Mouse (Mus musculus) CH12.LX (cell line): ENCODE results near the gene Olfr1251. TPM values are rescaled to one million over a fixed set of nuclear protein-coding genes. Genes with fewer than 3 reads are reported as not detected.

ENCODE experiments used
- DNase-seq: peaks from one replicate; pipeline ENCODE4 v3.0.0-alpha.2; 2013; ENCODE audit errors: extremely low read depth
- H3K27ac ChIP-seq: 2 replicates; pipeline ENCODE4 v1.5.1; 2012; ENCODE audit warnings: low read depth, mild to moderate bottlenecking, control low read depth, moderate library complexity; ENCODE audit not compliant: insufficient read depth
- H3K27me3 ChIP-seq: replicated peaks from 2 replicates; pipeline ENCODE3; 2012; ENCODE audit warnings: inconsistent platforms
- H3K36me3 ChIP-seq, 2 experiments: replicated peaks in 1 of 2; 2 replicates each; pipeline versions ENCODE3 to v1.6.1; 2012; ENCODE audit warnings: inconsistent platforms in 1 of 2, low read length in 1 of 2, mild to moderate bottlenecking in 1 of 2, mixed read lengths in 1 of 2, moderate library complexity in 1 of 2; ENCODE audit not compliant: control insufficient read depth in 1 of 2, insufficient read depth in 1 of 2
- H3K4me1 ChIP-seq, 2 experiments: 2 replicates each; pipeline ENCODE4 v1.6.1; 2012; ENCODE audit warnings: inconsistent platforms in 1 of 2, moderate library complexity in 1 of 2; ENCODE audit not compliant: insufficient read depth in 2 of 2, control insufficient read depth in 1 of 2
- H3K4me2 ChIP-seq: 2 replicates; pipeline ENCODE4 v1.6.1; 2012; ENCODE audit warnings: low read depth, mild to moderate bottlenecking, control low read depth; ENCODE audit not compliant: poor library complexity, insufficient read depth, severe bottlenecking
- H3K4me3 ChIP-seq, 3 experiments: fragments of 150-350 bp in 1 of 3; sonication (generic) in 1 of 3; replicated peaks in 1 of 3; 2 replicates each; pipeline versions ENCODE3 to v1.5.1; 2011 to 2012; ENCODE audit warnings: low read depth in 2 of 3, low read length in 2 of 3, mild to moderate bottlenecking in 2 of 3, moderate library complexity in 2 of 3, control low read depth in 1 of 3, improper control_type of control experiment in 1 of 3, inconsistent platforms in 1 of 3, mixed read lengths in 1 of 3; ENCODE audit not compliant: poor library complexity in 1 of 3
- H3K79me2 ChIP-seq: replicated peaks from 2 replicates; pipeline ENCODE4 v1.6.1; 2012; ENCODE audit warnings: mild to moderate bottlenecking, moderate library complexity; ENCODE audit not compliant: control insufficient read depth, poor library complexity, insufficient read depth, severe bottlenecking; ENCODE audit errors: extremely low read depth
- H3K9ac ChIP-seq: 2 replicates; pipeline ENCODE4 v1.6.1; 2012; ENCODE audit warnings: low read depth, mild to moderate bottlenecking, control low read depth, moderate library complexity; ENCODE audit not compliant: insufficient read depth
- H3K9me3 ChIP-seq: replicated peaks from 2 replicates; pipeline ENCODE3; 2012; ENCODE audit warnings: low read length, inconsistent platforms, mixed read lengths
- BHLHE40 ChIP-seq: IDR thresholded peaks from 2 replicates; pipeline ENCODE4 v1.6.1; 2011; ENCODE audit warnings: mild to moderate bottlenecking, low read depth, low read length, improper control_type of control experiment
- CHD1 ChIP-seq: IDR thresholded peaks from 2 replicates; pipeline ENCODE4 v1.6.1; 2012; ENCODE audit warnings: low read depth, low read length, improper control_type of control experiment, inconsistent platforms
- CHD2 ChIP-seq: IDR thresholded peaks from 2 replicates; pipeline ENCODE4 v1.6.1; 2011; ENCODE audit warnings: low read length, improper control_type of control experiment
- CTCF ChIP-seq, 2 experiments: IDR thresholded peaks in 1 of 2; conservative IDR thresholded peaks in 1 of 2; 2 replicates each; pipeline ENCODE4 v1.5.1; 2011 to 2012; ENCODE audit warnings: low read depth in 2 of 2, low read length in 2 of 2, improper control_type of control experiment in 1 of 2, inconsistent platforms in 1 of 2, mild to moderate bottlenecking in 1 of 2, moderate library complexity in 1 of 2
- ETS1 ChIP-seq: conservative IDR thresholded peaks from 2 replicates; pipeline ENCODE4 v1.6.1; 2012; ENCODE audit warnings: low read depth, mild to moderate bottlenecking, inconsistent platforms, low read length, improper control_type of control experiment, moderate library complexity
- HCFC1 ChIP-seq: IDR thresholded peaks from 2 replicates; pipeline ENCODE4 v1.6.1; 2012; ENCODE audit warnings: low read depth, mild to moderate bottlenecking, inconsistent platforms, low read length, improper control_type of control experiment
- IRF4 ChIP-seq: IDR thresholded peaks from 2 replicates; pipeline ENCODE4 v1.6.1; 2014; ENCODE audit warnings: low read depth, mild to moderate bottlenecking, inconsistent platforms, low read length, improper control_type of control experiment
- MAX ChIP-seq: IDR thresholded peaks from 2 replicates; pipeline ENCODE4 v1.6.1; 2011; ENCODE audit warnings: low read length, improper control_type of control experiment
- MEF2A ChIP-seq: IDR thresholded peaks from 2 replicates; pipeline ENCODE4 v1.6.1; 2014; ENCODE audit warnings: low read depth, mild to moderate bottlenecking, inconsistent platforms, low read length, improper control_type of control experiment, borderline replicate concordance
- MXI1 ChIP-seq: IDR thresholded peaks from 2 replicates; pipeline ENCODE4 v1.6.1; 2011; ENCODE audit warnings: mild to moderate bottlenecking, low read depth, low read length, improper control_type of control experiment
- MYC ChIP-seq: IDR thresholded peaks from 2 replicates; pipeline ENCODE4 v1.6.1; 2011; ENCODE audit warnings: low read depth, mild to moderate bottlenecking, improper control_type of control experiment, low read length
- NELFE ChIP-seq: IDR thresholded peaks from 2 replicates; pipeline ENCODE4 v1.6.1; 2011; ENCODE audit warnings: low read depth, low read length, improper control_type of control experiment
- POLR2A ChIP-seq: IDR thresholded peaks from 2 replicates; pipeline ENCODE4 v1.6.1; 2011; ENCODE audit warnings: low read depth, mild to moderate bottlenecking, improper control_type of control experiment, low read length
- RAD21 ChIP-seq: IDR thresholded peaks from 2 replicates; pipeline ENCODE4 v1.6.1; 2011; ENCODE audit warnings: low read depth, mild to moderate bottlenecking, low read length, improper control_type of control experiment, moderate library complexity
- RCOR1 ChIP-seq: conservative IDR thresholded peaks from 2 replicates; pipeline ENCODE4 v1.6.1; 2012; ENCODE audit warnings: low read depth, mild to moderate bottlenecking, inconsistent platforms, low read length, improper control_type of control experiment
- SIN3A ChIP-seq: IDR thresholded peaks from 2 replicates; pipeline ENCODE4 v1.6.1; 2012; ENCODE audit warnings: low read length, improper control_type of control experiment, inconsistent platforms
- UBTF ChIP-seq: IDR thresholded peaks from 2 replicates; pipeline ENCODE4 v1.6.1; 2012; ENCODE audit warnings: low read depth, mild to moderate bottlenecking, inconsistent platforms, low read length, improper control_type of control experiment, moderate library complexity
- ZC3H11A ChIP-seq: IDR thresholded peaks from 2 replicates; pipeline ENCODE4 v1.6.1; 2012; ENCODE audit warnings: low read depth, mild to moderate bottlenecking, inconsistent platforms, low read length, improper control_type of control experiment
- dilution Hi-C: fragments of 300-500 bp; cut with MboI; formaldehyde crosslinking; loops from 2 replicates; pipeline ENCODE4 v1.14.3; 2020; ENCODE audit warnings: low sequenced_read_pairs; ENCODE audit not compliant: extremely low pct_unique_long_range_greater_than_20kb, extremely low pct_ligation_motif_present
- in situ Hi-C: fragments of 300-500 bp; cut with MboI; formaldehyde crosslinking; loops from 3 replicates; pipeline ENCODE4 v1.14.3; 2019; ENCODE audit warnings: low sequenced_read_pairs, low pct_ligation_motif_present, low pct_unique_long_range_greater_than_20kb, mixed read lengths
- polyA plus RNA-seq: library from polyadenylated mRNA; unstranded; fragments of >175 nt; gene quantifications from 2 replicates; pipeline ENCODE4 v1.2.1, GENCODE M21; 2012; ENCODE audit warnings: low read depth; ENCODE audit not compliant: insufficient read length
- total RNA-seq, 2 experiments: library from RNA; depleted of rRNA; stranded (reverse); fragments of 300-350 nt in 1 of 2; fragments of >200 nt in 1 of 2; gene quantifications; 2 replicates each; pipeline ENCODE4 v1.2.3; 2012 to 2014

The Olfr1251 gene
- total RNA-seq (2012; rRNA removed) (not detected in 2 replicates), total RNA-seq (2014; rRNA removed) (not detected in 2 replicates), polyA plus RNA-seq (not detected in 2 replicates)

- dilution Hi-C loops (no loop called here), in situ Hi-C loops (no loop called here)
- no peaks in the 10 kb centered on the region for H3K9me3 ChIP-seq
- no peaks in the 10 kb centered on the region for H3K4me1 ChIP-seq
- DNase-seq = no peak
- H3K27ac ChIP-seq = no peak within 1 kb of the TSS
- H3K4me3 ChIP-seq = no peak within 1 kb of the TSS
- H3K27me3 ChIP-seq = no peaks in the 10 kb centered on the region
- TF ChIP-seq MXI1 (no peak), POLR2A (no peak), ETS1 (no peak), MEF2A (no peak), ZC3H11A (no peak), UBTF (no peak), CHD1 (no peak), NELFE (no peak), RAD21 (no peak), MYC (no peak), BHLHE40 (no peak), SIN3A (no peak), IRF4 (no peak), CHD2 (no peak), MAX (no peak)
- no peak within 1 kb of the TSS for H3K4me2 ChIP-seq
- no peaks in the 10 kb centered on the region for H3K36me3 ChIP-seq
- H3K79me2 ChIP-seq = no peaks in the 10 kb centered on the region
- no peak within 1 kb of the TSS for H3K9ac ChIP-seq
Measured at GRCm38 (mm10) chr2:89671836-89672235, at the start of gene Olfr1251. TSS of gene Olfr1251 (minus strand) at chr2:89671936.

GRCm38 (mm10) chr2:89691980-89692379 is 20.2 kb upstream of the Olfr1251 start:
- in situ Hi-C loops = no loop called here
- no peak for DNase-seq
- Histone ChIP-seq H3K27me3 (no peaks in the 10 kb centered on the region), H3K79me2 (no peaks in the 10 kb centered on the region), H3K4me2 (no peak overlapping the region), H3K4me1 (no peaks in the 10 kb centered on the region), H3K27ac (no peak overlapping the region), H3K9me3 (peaks cover 7% of the 10 kb centered on the region), H3K9ac (no peak overlapping the region), H3K36me3 (no peaks in the 10 kb centered on the region), H3K4me3 (no peak overlapping the region)
- TF ChIP-seq HCFC1 (no peak), IRF4 (no peak), CTCF (conservative IDR thresholded peaks at IDR 0.05 in 1 of 2, IDR thresholded peaks at IDR 0.05 in 1 of 2; ENCODE audit: low read depth in 2 of 2, low read length in 2 of 2) (no peak), MYC (no peak), RCOR1 (no peak)
- dilution Hi-C loops = no loop called here
